21 mouse cellular contexts compared by ENCODE assay signal in genomic region chr7:140943356-140943755, GRCm38 (mm10). TPM values are rescaled to one million over a fixed set of nuclear protein-coding genes. Genes with fewer than 3 reads are reported as not detected.
DNase-seq lines count a peak whose midpoint lies in the region; ATAC-seq and TF ChIP-seq lines count a peak whose summit lies in the region.
"Had no signal": no experiment of that assay in that cellular context is flagged by ENCODE, and none has a peak within 500 bp of the region (broad histone marks: within the 10 kb centered on the region; RNA-seq: fewer than 3 reads in every experiment).

No protein-coding gene starts in this region.

- TF ChIP-seq CTCF in stomach, postnatal 0 days (IDR thresholded peaks at IDR 0.05; ENCODE audit: low read depth): no peak

- H3K27me3 ChIP-seq in heart, embryonic 10.5 days (ENCODE audit: insufficient read depth, poor library complexity, severe bottlenecking): peaks cover 10% of the 10 kb centered on the region; the same call in 1 of the 2 replicates
- H3K27me3 ChIP-seq in megakaryocyte, embryonic 14.5 days (replicated peaks): no peaks in the 10 kb centered on the region
- no peaks in the 10 kb centered on the region for H3K27me3 ChIP-seq in intestine, embryonic 16.5 days (replicated peaks; ENCODE audit: control insufficient read depth, insufficient read depth, low read length)
- no peaks in the 10 kb centered on the region for H3K27me3 ChIP-seq in stomach, postnatal 0 days (ENCODE audit: control insufficient read depth, insufficient read depth, low read length)

- intact Hi-C loops in heart, postnatal 25 days (cut with DNase I): no loop called here

- H3K4me1 ChIP-seq in heart, embryonic 10.5 days: peaks cover 47% of the 10 kb centered on the region
- peaks cover 96% of the 10 kb centered on the region for H3K4me1 ChIP-seq in megakaryocyte, embryonic 14.5 days
- H3K4me1 ChIP-seq in intestine, embryonic 16.5 days (ENCODE audit: control insufficient read depth, insufficient read depth, low read length): peaks cover 24% of the 10 kb centered on the region
- peaks cover 5% of the 10 kb centered on the region for H3K4me1 ChIP-seq in stomach, postnatal 0 days (replicated peaks; ENCODE audit: control insufficient read depth, insufficient read depth)

- peak overlapping the region; percentile 72 for H3K9ac ChIP-seq in intestine, embryonic 16.5 days (ENCODE audit: low read depth, low read length)
- 0 out of 2 replicates have a peak overlapping the region, but pooled peaks have one; percentile 23 for H3K9ac ChIP-seq in stomach, postnatal 0 days (ENCODE audit: low read length)

- H3K27ac ChIP-seq in heart, embryonic 10.5 days: 0 out of 2 replicates have a peak overlapping the region, but pooled peaks have one; percentile 3
- H3K27ac ChIP-seq in intestine, embryonic 16.5 days (ENCODE audit: low read length): 0 out of 2 replicates have a peak overlapping the region, but pooled peaks have one; percentile 83
- H3K27ac ChIP-seq in stomach, postnatal 0 days (replicated peaks): peak overlapping the region; percentile 96

- H3K9me3 ChIP-seq in heart, embryonic 10.5 days: no peaks in the 10 kb centered on the region
- H3K9me3 ChIP-seq in megakaryocyte, embryonic 14.5 days: no peaks in the 10 kb centered on the region
- H3K9me3 ChIP-seq in intestine, embryonic 16.5 days (ENCODE audit: control insufficient read depth, low read length): no peaks in the 10 kb centered on the region
- H3K9me3 ChIP-seq in stomach, postnatal 0 days (ENCODE audit: control insufficient read depth, low read length): no peaks in the 10 kb centered on the region

- no peak for ATAC-seq in megakaryocyte, adult 5-6 weeks (ENCODE audit: poor library complexity, severe bottlenecking)
- no peak for ATAC-seq in intestine, embryonic 16.5 days
- no peak for ATAC-seq in stomach, postnatal 0 days (ENCODE audit: low FRiP score, low TSS enrichment)
- ATAC-seq in frontal cortex, adult (ENCODE audit: low TSS enrichment): no peak
- ATAC-seq: forebrain, embryonic 16.5 days had no signal

- no peak overlapping the region for H3K4me3 ChIP-seq in heart, embryonic 10.5 days
- peak overlapping the region; percentile 5 for H3K4me3 ChIP-seq in megakaryocyte, embryonic 14.5 days (replicated peaks)
- no peak overlapping the region for H3K4me3 ChIP-seq in intestine, embryonic 16.5 days (ENCODE audit: low read length)
- H3K4me3 ChIP-seq in stomach, postnatal 0 days (ENCODE audit: low read depth, low read length): no peak overlapping the region
- H3K4me3 ChIP-seq: erythroblast, embryonic 14.5 days had no signal

- no peak overlapping the region for H3K4me2 ChIP-seq in intestine, embryonic 16.5 days (ENCODE audit: low read depth, low read length)
- peak overlapping the region; percentile 74; the same call in 1 of the 2 replicates for H3K4me2 ChIP-seq in stomach, postnatal 0 days (replicated peaks; ENCODE audit: low read depth)

- 84% methylated on average over 4 of the region's 4 CpGs for WGBS in heart, embryonic 10.5 days
- 68% methylated on average over 4 of the region's 4 CpGs for WGBS in intestine, embryonic 16.5 days
- 62% methylated on average over 4 of the region's 4 CpGs for WGBS in stomach, postnatal 0 days

- no peak for TF ChIP-seq EP300 in stomach, postnatal 0 days (optimal IDR thresholded peaks at IDR 0.05)

- DNase-seq in heart, embryonic 10.5 days (ENCODE audit: low spot score): no peak
- DNase-seq in heart, postnatal 25 days (ENCODE audit: low spot score): no peak
- peak; percentile 48 for DNase-seq in stomach, postnatal 0 days (ENCODE audit: low spot score)
- DNase-seq in thymus, postnatal 10 days (ENCODE audit: low spot score in 2 of 2): no peak
- DNase-seq: layer of hippocampus, postnatal 36 days; retina, postnatal 1 day had no signal

- H3K36me3 ChIP-seq in heart, embryonic 10.5 days: peaks cover 36% of the 10 kb centered on the region
- H3K36me3 ChIP-seq in megakaryocyte, embryonic 14.5 days (replicated peaks; ENCODE audit: low read length): peaks cover 57% of the 10 kb centered on the region
- peaks cover 19% of the 10 kb centered on the region for H3K36me3 ChIP-seq in intestine, embryonic 16.5 days (ENCODE audit: control insufficient read depth, insufficient read depth, low read length)
- H3K36me3 ChIP-seq in stomach, postnatal 0 days (ENCODE audit: control insufficient read depth, insufficient read depth, low read length): peaks cover 18% of the 10 kb centered on the region; the same call in 1 of the 2 replicates

RNA-seq across cellular contexts. Expression of gene Pgghg, which starts 2.2 kb away (rescaled TPM):
- polyA plus RNA-seq in heart, embryonic 10.5 days (2016; fragmentation: Nextera tagmentation; extraction: Ambion mirVana): 13.7 and 16.1 TPM in 2 replicates
- 1 to 10 TPM; 4.6 to 5.2 TPM for total RNA-seq in heart, postnatal 25 days (2021)
- polyA plus RNA-seq in megakaryocyte, embryonic 14.5 days (2012; ENCODE audit: insufficient read depth, low replicate concordance): 6.6 and 7.4 TPM in 2 replicates
- 8.7 and 9.3 TPM in 2 replicates for total RNA-seq in megakaryocyte, adult 5-6 weeks (2015)
- total RNA-seq in megakaryocyte, adult 5-6 weeks (2017): 7.8 and 10.2 TPM in 2 replicates
- 23.4 and 23.6 TPM in 2 replicates for polyA plus RNA-seq in intestine, embryonic 16.5 days (2015; fragmentation: Nextera tagmentation; extraction: Ambion mirVana)
- 10.1 and 12.3 TPM in 2 replicates for polyA plus RNA-seq in stomach, postnatal 0 days (2015; fragmentation: Nextera tagmentation; extraction: Ambion mirVana)

RNA-seq across cellular contexts. Expression of gene Ifitm5, which starts 6.7 kb away (rescaled TPM):
- polyA plus RNA-seq in heart, embryonic 10.5 days (2016; fragmentation: Nextera tagmentation; extraction: Ambion mirVana): 1.8 and 2.3 TPM in 2 replicates
- under 1 TPM; 0.47 to 0.59 TPM for total RNA-seq in heart, postnatal 25 days (2021)
- polyA plus RNA-seq in megakaryocyte, embryonic 14.5 days (2012; ENCODE audit: insufficient read depth, low replicate concordance): not detected in 2 replicates
- 0.78 and 2.3 TPM in 2 replicates for total RNA-seq in megakaryocyte, adult 5-6 weeks (2015)
- total RNA-seq in megakaryocyte, adult 5-6 weeks (2017): 1.3 TPM in 1 of 2 replicates, not detected in the other
- polyA plus RNA-seq in intestine, embryonic 16.5 days (2015; fragmentation: Nextera tagmentation; extraction: Ambion mirVana): 2.0 and 2.4 TPM in 2 replicates
- polyA plus RNA-seq in stomach, postnatal 0 days (2015; fragmentation: Nextera tagmentation; extraction: Ambion mirVana): 0.58 and 0.82 TPM in 2 replicates
- total RNA-seq: common myeloid progenitor, adult 5-6 weeks; layer of hippocampus, postnatal 36 days; monocyte, adult 5-6 weeks had no signal
- polyA plus RNA-seq: erythroblast, embryonic 14.5 days had no signal

RNA-seq across cellular contexts. Expression of gene Gm45717, which starts 12.4 kb away (rescaled TPM):
- polyA plus RNA-seq in heart, embryonic 10.5 days (2016; fragmentation: Nextera tagmentation; extraction: Ambion mirVana): not detected in 2 replicates
- not detected for total RNA-seq in heart, postnatal 25 days (2021)
- polyA plus RNA-seq in megakaryocyte, embryonic 14.5 days (2012; ENCODE audit: insufficient read depth, low replicate concordance): not detected in 2 replicates
- not detected in 2 replicates for total RNA-seq in megakaryocyte, adult 5-6 weeks (2015)
- 0.88 TPM in 1 of 2 replicates, not detected in the other for total RNA-seq in megakaryocyte, adult 5-6 weeks (2017)
- 1.0 TPM in 1 of 2 replicates, not detected in the other for polyA plus RNA-seq in intestine, embryonic 16.5 days (2015; fragmentation: Nextera tagmentation; extraction: Ambion mirVana)
- 0.32 and 0.71 TPM in 2 replicates for polyA plus RNA-seq in stomach, postnatal 0 days (2015; fragmentation: Nextera tagmentation; extraction: Ambion mirVana)
- total RNA-seq: adrenal gland, postnatal 36 days; gastrocnemius, postnatal 4 days; heart, postnatal 10 days; layer of hippocampus, postnatal 36 days; MEL; monocyte, adult 5-6 weeks had no signal
- polyA plus RNA-seq: C2C12; erythroblast, embryonic 14.5 days; forebrain, embryonic 16.5 days; limb, embryonic 14.5 days; neural tube, embryonic 14.5 days had no signal

RNA-seq across cellular contexts. Expression of gene Ifitm2, which starts 12.4 kb away (rescaled TPM):
- polyA plus RNA-seq in heart, embryonic 10.5 days (2016; fragmentation: Nextera tagmentation; extraction: Ambion mirVana): 402 and 508 TPM in 2 replicates
- total RNA-seq in heart, postnatal 25 days (2021): 100 to 1,000 TPM in 1 of 2 experiments, 10 to 100 TPM in 1; 96.7 to 116 TPM
- polyA plus RNA-seq in megakaryocyte, embryonic 14.5 days (2012; ENCODE audit: insufficient read depth, low replicate concordance): 93.8 and 722 TPM in 2 replicates
- 773 and 813 TPM in 2 replicates for total RNA-seq in megakaryocyte, adult 5-6 weeks (2015)
- total RNA-seq in megakaryocyte, adult 5-6 weeks (2017): 401 and 447 TPM in 2 replicates
- 1,203 and 1,252 TPM in 2 replicates for polyA plus RNA-seq in intestine, embryonic 16.5 days (2015; fragmentation: Nextera tagmentation; extraction: Ambion mirVana)
- 932 and 1,048 TPM in 2 replicates for polyA plus RNA-seq in stomach, postnatal 0 days (2015; fragmentation: Nextera tagmentation; extraction: Ambion mirVana)

RNA-seq across cellular contexts. Expression of gene Nlrp6, which starts 22.7 kb away (rescaled TPM):
- polyA plus RNA-seq in heart, embryonic 10.5 days (2016; fragmentation: Nextera tagmentation; extraction: Ambion mirVana): 0.14 TPM in 1 of 2 replicates, not detected in the other
- not detected for total RNA-seq in heart, postnatal 25 days (2021)
- 18.0 and 21.3 TPM in 2 replicates for polyA plus RNA-seq in megakaryocyte, embryonic 14.5 days (2012; ENCODE audit: insufficient read depth, low replicate concordance)
- total RNA-seq in megakaryocyte, adult 5-6 weeks (2015): not detected in 2 replicates
- total RNA-seq in megakaryocyte, adult 5-6 weeks (2017): not detected in 2 replicates
- polyA plus RNA-seq in intestine, embryonic 16.5 days (2015; fragmentation: Nextera tagmentation; extraction: Ambion mirVana): 71.1 and 80.5 TPM in 2 replicates
- polyA plus RNA-seq in stomach, postnatal 0 days (2015; fragmentation: Nextera tagmentation; extraction: Ambion mirVana): 1.6 and 1.7 TPM in 2 replicates
- total RNA-seq: heart, postnatal 10 days; MEL; monocyte, adult 5-6 weeks had no signal
- polyA plus RNA-seq: erythroblast, embryonic 14.5 days had no signal

Comparison
In these comparisons a context has a peak if more than half of its experiments do, and no peak if none do; other contexts are left out.
1. H3K27ac ChIP-seq: peak in every context shown above with its lines; median percentile 96 in stomach, postnatal 0 days; 83 in intestine, embryonic 16.5 days; 3 in heart, embryonic 10.5 days.